ENCODE assay signal across 15 mouse cellular contexts in the genomic region with DNA sequence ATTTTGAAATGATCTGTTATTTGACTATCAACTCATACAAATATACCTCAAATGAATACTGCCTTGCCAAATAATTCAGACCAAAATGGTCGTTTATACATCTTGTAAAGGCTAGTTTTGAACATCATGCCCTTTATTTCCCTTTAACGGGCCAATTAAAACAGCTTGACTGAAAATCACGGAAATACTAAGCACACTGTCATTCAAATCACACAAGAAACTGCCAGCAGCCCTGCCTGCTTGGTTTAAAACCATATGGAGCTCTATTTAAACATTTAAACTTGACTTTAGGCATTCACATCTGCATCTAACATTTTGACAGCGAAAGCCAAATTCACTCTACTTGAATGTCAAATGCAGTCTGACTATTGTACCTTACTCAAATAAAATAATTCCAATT.
"Had no signal": no experiment of that assay in that cellular context is flagged by ENCODE, and none has a peak within 500 bp of the region (broad histone marks: within the 10 kb centered on the region; RNA-seq: fewer than 3 reads in every experiment).

No protein-coding gene starts in this region.

- H3K4me1 ChIP-seq: lung, embryonic 15.5 days; megakaryocyte, embryonic 14.5 days; neural tube, embryonic 12.5 days; stomach, embryonic 15.5 days had no signal

- H3K9ac ChIP-seq: liver, postnatal 0 days; lung, embryonic 15.5 days; neural tube, embryonic 12.5 days; stomach, embryonic 15.5 days had no signal

- DNase-seq: liver, postnatal 0 days; lung, adult 2 months; lung, postnatal 14 days; lung, postnatal 36 days; right cerebral cortex, postnatal 14 days; thymus, adult 2 months; thymus, postnatal 36 days had no signal

- H3K27me3 ChIP-seq: lung, embryonic 15.5 days; megakaryocyte, embryonic 14.5 days; neural tube, embryonic 12.5 days; stomach, embryonic 15.5 days had no signal

- ATAC-seq: liver, postnatal 0 days; lung, postnatal 0 days had no signal

- H3K36me3 ChIP-seq: lung, embryonic 15.5 days; neural tube, embryonic 12.5 days; stomach, embryonic 15.5 days had no signal

- H3K27ac ChIP-seq: lung, embryonic 15.5 days; macrophage; neural tube, embryonic 12.5 days; stomach, embryonic 15.5 days; stomach, postnatal 0 days had no signal

- H3K4me3 ChIP-seq: lung, embryonic 15.5 days; megakaryocyte, embryonic 14.5 days; neural tube, embryonic 12.5 days; stomach, embryonic 15.5 days had no signal

- H3K4me2 ChIP-seq: lung, embryonic 15.5 days; midbrain, embryonic 11.5 days; neural tube, embryonic 12.5 days; stomach, embryonic 15.5 days had no signal

- H3K9me3 ChIP-seq: lung, embryonic 15.5 days; megakaryocyte, embryonic 14.5 days; neural tube, embryonic 12.5 days; stomach, embryonic 15.5 days had no signal
